Mouse (Mus musculus) spleen, adult 2 months (tissue): ENCODE results near the gene Sacm1l. TPM values are rescaled to one million over a fixed set of nuclear protein-coding genes. Genes with fewer than 3 reads are reported as not detected.

ENCODE experiments used
- DNase-seq, 2 experiments: peaks; one replicate each; pipeline versions ENCODE4 v3.0.0 to v3.0.0-alpha.2; 2012 to 2021; ENCODE audit warnings: low spot score in 2 of 2, low read depth in 1 of 2
- H3K27ac ChIP-seq: fragments of 200-500 bp; 2 replicates; pipeline ENCODE4 v1.5.1; 2012; ENCODE audit warnings: low read length, inconsistent platforms; ENCODE audit not compliant: insufficient read depth
- H3K27me3 ChIP-seq: fragments of 200-500 bp; 2 replicates; pipeline ENCODE4 v1.6.1; 2012; ENCODE audit warnings: mild to moderate bottlenecking, moderate library complexity, low read length, inconsistent platforms; ENCODE audit not compliant: control insufficient read depth, insufficient read depth
- H3K36me3 ChIP-seq: fragments of 200-500 bp; 2 replicates; pipeline ENCODE4 v1.6.1; 2012; ENCODE audit warnings: mild to moderate bottlenecking, low read length, inconsistent platforms; ENCODE audit not compliant: control insufficient read depth, insufficient read depth
- H3K4me1 ChIP-seq: fragments of 200-500 bp; 2 replicates; pipeline ENCODE4 v1.6.1; 2011; ENCODE audit warnings: inconsistent platforms; ENCODE audit not compliant: control insufficient read depth, insufficient read depth, insufficient read length
- H3K4me3 ChIP-seq: fragments of 200-500 bp; 2 replicates; pipeline ENCODE4 v1.5.1; 2011; ENCODE audit warnings: mild to moderate bottlenecking, inconsistent platforms; ENCODE audit not compliant: insufficient read depth, insufficient read length; ENCODE audit errors: extremely low read depth
- CTCF ChIP-seq: fragments of 200-500 bp; IDR thresholded peaks from 2 replicates; pipeline ENCODE4 v1.5.1; 2011; ENCODE audit warnings: mild to moderate bottlenecking, inconsistent platforms; ENCODE audit not compliant: insufficient read depth, insufficient read length, insufficient replicate concordance; ENCODE audit errors: extremely low read depth
- POLR2A ChIP-seq: fragments of 200-500 bp; IDR thresholded peaks from 2 replicates; pipeline ENCODE4 v1.6.1; 2011; ENCODE audit warnings: low read depth, low read length, inconsistent platforms
- WGBS: fragments of 180-500 bp; shearing (Covaris S2); methylation state at CpG from one replicate; pipeline ENCODE4 v1.1.7; 2018; 5-methylcytosine and 5-hydroxymethylcytosine counted together
- polyA plus RNA-seq: library from polyadenylated mRNA; depleted of rRNA; stranded (reverse); fragments of >200 nt; gene quantifications from 2 replicates; pipeline ENCODE4 v1.2.3, GENCODE M21; 2012

Gene Sacm1l
- polyA plus RNA-seq, 1 experiment, result 2.5 TPM

DNA sequence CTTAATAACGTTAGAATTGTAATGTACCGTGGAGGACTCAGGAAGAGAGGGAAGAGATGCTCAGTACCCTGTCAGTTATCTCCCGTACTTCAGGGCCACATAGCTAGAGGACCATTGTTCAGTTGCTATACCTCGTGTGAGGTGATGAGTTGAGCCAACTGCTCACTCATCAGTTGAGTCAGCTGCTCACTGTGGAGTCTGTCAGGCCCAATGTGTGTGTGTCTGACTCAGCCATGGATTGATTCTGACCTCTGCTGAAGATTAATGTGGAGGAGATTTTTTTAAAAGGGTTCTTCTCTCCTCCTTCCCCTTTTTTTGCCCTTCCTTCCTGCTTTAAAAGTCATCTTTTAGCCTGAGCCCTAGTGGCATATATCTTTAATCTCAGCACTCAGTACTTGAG lies 29.1 kb upstream of the Sacm1l start:
- TF ChIP-seq POLR2A (no peak), CTCF (no peak)
- 85% methylated on average over 4 of the region's 4 CpGs for WGBS
- no peak overlapping the region for H3K4me3 ChIP-seq
- no peak for DNase-seq
- peaks cover 16% of the 10 kb centered on the region; the same call in 1 of the 2 replicates for H3K4me1 ChIP-seq
- no peak overlapping the region for H3K27ac ChIP-seq
- H3K27me3 ChIP-seq, result no peaks in the 10 kb centered on the region
- peaks cover 18% of the 10 kb centered on the region for H3K36me3 ChIP-seq

DNA sequence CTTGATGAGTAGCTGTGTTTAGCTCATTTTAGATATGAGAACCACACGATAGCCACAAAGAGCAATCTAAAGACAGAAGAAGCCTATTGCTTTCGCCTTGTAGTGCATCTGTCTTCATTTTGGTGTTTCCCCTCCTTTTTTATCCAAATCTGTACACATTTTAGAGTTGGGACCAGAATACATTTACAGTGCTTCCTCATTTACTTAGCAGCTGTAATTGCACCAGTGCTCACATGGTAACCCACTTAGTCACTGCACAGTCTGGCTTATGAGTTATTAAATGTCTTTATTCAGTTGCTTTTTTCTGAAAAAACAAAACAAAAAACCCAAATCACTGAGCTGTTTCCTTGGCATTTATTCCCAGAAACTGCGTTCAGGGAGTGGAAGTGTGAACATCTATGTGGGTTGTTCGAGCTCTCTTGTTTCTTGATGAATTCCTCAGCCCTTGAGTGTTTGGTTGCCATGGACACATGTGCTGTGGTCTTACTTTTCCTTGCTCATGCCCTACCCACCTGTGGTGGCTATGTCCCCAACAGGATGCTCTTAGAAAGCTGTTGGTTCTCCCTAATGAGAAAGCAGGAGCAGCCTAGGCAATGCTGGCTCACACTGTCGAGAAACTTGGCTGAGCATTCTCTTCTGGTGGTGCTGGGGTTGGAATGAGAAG lies 26.3 kb upstream of the Sacm1l start:
- TF ChIP-seq POLR2A, result no peak
- H3K4me3 ChIP-seq, result no peak overlapping the region
- no peaks in the 10 kb centered on the region for H3K27me3 ChIP-seq
- H3K4me1 ChIP-seq, result peaks cover 7% of the 10 kb centered on the region; the same call in 1 of the 2 replicates
- peak overlapping the region; percentile 13; the same call in 1 of the 2 replicates for H3K27ac ChIP-seq
- no peak for DNase-seq
- WGBS, result 84% methylated on average over 5 of the region's 5 CpGs
- peaks cover 19% of the 10 kb centered on the region for H3K36me3 ChIP-seq

- peaks cover 21% of the 10 kb centered on the region for H3K36me3 ChIP-seq
- peaks cover 10% of the 10 kb centered on the region for H3K4me1 ChIP-seq
- WGBS, result 21% methylated on average over 2 of the region's 2 CpGs
- H3K27ac ChIP-seq, result no peak overlapping the region
- H3K4me3 ChIP-seq, result no peak overlapping the region
- no peaks in the 10 kb centered on the region for H3K27me3 ChIP-seq
- peak in 1 of 2 experiments; percentile 60 for DNase-seq
- TF ChIP-seq CTCF, result peak; percentile 74; the same call in 1 of the 2 replicates
- no peak for TF ChIP-seq POLR2A
These were observed 25.2 kb upstream of the Sacm1l start for GRCm38 (mm10) chr9:123504325-123504724.

DNA sequence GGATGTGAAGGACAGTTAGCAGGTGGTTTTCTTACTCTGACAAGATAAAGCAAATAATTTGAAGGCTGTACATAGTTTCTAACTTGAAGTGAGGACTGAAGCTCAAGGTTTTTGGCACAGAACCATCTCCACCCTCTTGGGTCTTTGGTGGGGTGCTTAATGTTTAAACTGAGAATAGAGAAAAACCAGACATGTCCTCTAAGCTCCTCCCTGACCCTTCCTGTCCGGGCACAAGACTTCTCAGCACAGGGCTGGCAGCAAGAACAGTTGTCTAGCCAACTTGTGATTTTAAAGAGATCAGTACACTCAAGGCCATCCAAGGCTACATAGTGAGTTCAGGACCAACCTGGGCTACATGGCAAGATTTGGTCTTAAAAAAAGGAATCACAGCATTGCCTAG lies 24.0 kb upstream of the Sacm1l start:
- Histone ChIP-seq H3K36me3 (peaks cover 20% of the 10 kb centered on the region), H3K4me3 (no peak overlapping the region), H3K4me1 (peaks cover 18% of the 10 kb centered on the region), H3K27me3 (no peaks in the 10 kb centered on the region), H3K27ac (no peak overlapping the region)
- WGBS, result 76% methylated on average over 1 of the region's 1 CpGs
- no peak for DNase-seq
- no peak for TF ChIP-seq POLR2A
- no peak for TF ChIP-seq CTCF

DNA sequence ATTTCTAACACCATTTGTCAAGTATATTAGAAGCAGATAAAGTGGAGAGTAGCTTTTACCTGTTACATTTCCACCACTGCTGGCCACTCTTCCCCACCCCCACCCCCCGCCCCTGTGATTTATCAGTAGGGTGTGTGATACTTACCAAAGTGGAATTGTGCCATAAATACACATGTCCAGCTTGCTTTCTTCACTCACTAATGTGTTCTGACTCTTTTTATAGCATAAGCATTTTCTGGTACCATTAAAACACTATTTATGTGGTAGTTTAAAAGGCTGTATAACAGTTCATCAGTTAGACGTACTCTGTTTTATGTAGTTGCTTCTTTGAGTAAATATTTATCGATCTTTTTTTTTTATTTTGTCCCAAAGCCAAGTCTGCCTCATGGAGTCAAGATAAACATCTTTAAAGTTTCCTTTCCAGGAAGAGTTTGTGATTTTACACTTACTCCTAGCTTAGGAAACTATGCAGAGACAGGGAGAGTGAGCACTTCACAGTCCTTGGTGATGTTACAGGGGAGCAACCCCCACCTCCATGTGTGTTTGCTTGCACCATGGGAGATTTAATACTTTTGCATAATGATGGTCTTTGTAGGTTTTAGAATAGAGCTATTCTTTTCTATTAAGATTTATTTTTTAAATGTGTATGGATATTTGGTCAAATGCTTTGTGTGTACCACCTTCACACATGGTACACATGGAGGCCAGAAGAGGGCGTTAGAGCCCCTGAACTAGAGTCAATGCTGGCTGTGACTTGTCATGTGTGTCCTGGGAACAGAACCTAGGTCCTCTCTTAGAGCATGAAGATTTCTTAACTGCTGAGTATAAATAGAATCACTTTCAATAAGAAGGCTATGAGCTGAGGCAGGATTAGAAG lies 23.1 kb upstream of the Sacm1l start:
- Histone ChIP-seq H3K27me3 (no peaks in the 10 kb centered on the region), H3K27ac (no peak overlapping the region), H3K36me3 (peaks cover 22% of the 10 kb centered on the region), H3K4me1 (peaks cover 20% of the 10 kb centered on the region), H3K4me3 (no peak overlapping the region)
- DNase-seq, result no peak
- 91% methylated on average over 4 of the region's 4 CpGs for WGBS
- no peak for TF ChIP-seq POLR2A
- TF ChIP-seq CTCF, result no peak

- Histone ChIP-seq H3K27ac (no peak overlapping the region), H3K4me3 (no peak overlapping the region), H3K27me3 (no peaks in the 10 kb centered on the region), H3K36me3 (peaks cover 25% of the 10 kb centered on the region), H3K4me1 (peaks cover 20% of the 10 kb centered on the region)
- no peak for TF ChIP-seq POLR2A
- TF ChIP-seq CTCF, result no peak
- WGBS, result 90% methylated on average over 2 of the region's 2 CpGs
- no peak for DNase-seq
These were observed 22.2 kb upstream of the Sacm1l start for GRCm38 (mm10) chr9:123507380-123507779.
